Mouse (Mus musculus): ENCODE measurements around the gene Olfr1303.

Gene Olfr1303

DNA sequence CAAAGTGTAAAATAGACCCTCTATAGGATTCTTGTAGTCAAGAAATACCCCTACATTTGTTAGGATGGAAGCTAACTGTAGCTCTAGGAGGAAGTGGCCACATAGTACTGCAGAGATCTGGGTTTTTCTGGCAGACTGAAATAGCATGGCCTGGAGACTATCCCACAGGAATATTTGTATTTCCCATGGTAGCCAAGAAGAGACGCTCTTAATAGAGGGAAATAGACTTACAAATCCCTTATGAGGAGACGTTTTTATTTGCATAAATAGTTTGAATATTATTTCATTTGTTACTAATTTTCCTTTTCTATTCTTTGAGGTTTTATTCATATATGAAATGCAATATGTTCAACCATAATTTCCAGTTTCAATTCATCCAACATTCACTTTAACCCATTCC is at the start of gene Olfr1303:
Olfr1303 (minus strand) TSS at position 101 of the 400 bp plus-strand sequence.
- no peak for DNase-seq (ENCODE audit: low spot score)

GRCm38 (mm10) chr2:111812936-111813335 is 7.2 kb downstream of the Olfr1303 start:
- DNase-seq (ENCODE audit: low spot score), result no peak

- DNase-seq (ENCODE audit: low spot score), result no peak
Measured at GRCm38 (mm10) chr2:111777129-111777528, 43.0 kb downstream of the Olfr1303 start, which contains the start of gene Olfr1302. TSS of gene Olfr1302 (plus strand) at chr2:111777429.
